Comparison of ENCODE assay signal across 15 mouse cellular contexts in the genomic region with DNA sequence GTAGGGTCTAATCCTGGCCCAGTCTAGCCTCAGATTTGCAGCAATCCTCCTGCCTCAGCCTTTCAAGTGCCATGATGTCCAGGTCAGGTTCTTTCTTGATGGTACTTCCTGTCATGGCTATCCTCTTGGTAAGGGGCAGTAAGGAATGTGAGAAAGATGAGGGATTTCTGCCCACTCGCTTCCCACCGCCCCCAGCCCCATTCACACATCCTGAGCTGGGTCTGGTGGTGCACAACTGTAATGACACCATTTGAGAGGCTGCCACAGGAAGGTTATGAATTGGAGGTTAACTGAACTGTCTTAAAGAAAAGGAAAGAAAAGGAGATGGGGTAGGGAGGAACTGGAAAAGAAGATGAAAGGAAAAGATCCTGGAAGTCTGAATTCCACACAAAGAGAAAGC. TPM values are rescaled to one million over a fixed set of nuclear protein-coding genes. Genes with fewer than 3 reads are reported as not detected.
DNase-seq lines count a peak whose midpoint lies in the region; ATAC-seq and TF ChIP-seq lines count a peak whose summit lies in the region.
"Had no signal": no experiment of that assay in that cellular context is flagged by ENCODE, and none has a peak within 500 bp of the region (broad histone marks: within the 10 kb centered on the region; RNA-seq: fewer than 3 reads in every experiment).

No protein-coding gene starts in this region.

- TF ChIP-seq POLR2A in testis, adult 2 months (IDR thresholded peaks at IDR 0.05; ENCODE audit: control insufficient read depth, low read depth, low read length), result no peak

- no peak for DNase-seq in heart, postnatal 0 days (ENCODE audit: low spot score)
- DNase-seq in testis, postnatal 10 days (ENCODE audit: low spot score), result no peak
- DNase-seq in adrenal gland, adult 2 months, result no peak
- DNase-seq in spleen, postnatal 36 days (ENCODE audit: low spot score in 2 of 2), result no peak
- DNase-seq: cerebellum, adult 11 months; layer of hippocampus, postnatal 36 days; lung, embryonic 14.5 days; right cerebral cortex, postnatal 4 days had no signal

- no peak overlapping the region for H3K9ac ChIP-seq in heart, postnatal 0 days (replicated peaks; ENCODE audit: low read depth, low read length)
- no peak overlapping the region for H3K9ac ChIP-seq in heart, embryonic 12.5 days
- no peak overlapping the region for H3K9ac ChIP-seq in embryonic facial prominence, embryonic 13.5 days
- H3K9ac ChIP-seq: embryonic facial prominence, embryonic 12.5 days; hindbrain, embryonic 12.5 days; intestine, embryonic 15.5 days; lung, embryonic 14.5 days; neural tube, embryonic 12.5 days had no signal

- H3K4me1 ChIP-seq in heart, postnatal 0 days (ENCODE audit: control insufficient read depth, insufficient read depth), result peaks cover 22% of the 10 kb centered on the region; the same call in 1 of the 2 replicates
- peaks cover 39% of the 10 kb centered on the region for H3K4me1 ChIP-seq in heart, embryonic 12.5 days (replicated peaks)
- H3K4me1 ChIP-seq in testis, adult 2 months (ENCODE audit: control insufficient read depth, insufficient read depth, low read length), result no peaks in the 10 kb centered on the region; the same call in 1 of the 2 replicates
- H3K4me1 ChIP-seq in embryonic facial prominence, embryonic 13.5 days, result peaks cover 11% of the 10 kb centered on the region

- TF ChIP-seq EP300 in heart, postnatal 0 days (IDR thresholded peaks at IDR 0.05; ENCODE audit: low read depth), result no peak

- H3K4me3 ChIP-seq in heart, postnatal 0 days (ENCODE audit: low read depth, low read length), result no peak overlapping the region
- no peak overlapping the region for H3K4me3 ChIP-seq in heart, embryonic 12.5 days
- peak overlapping the region; percentile 25; the same call in 1 of the 2 replicates for H3K4me3 ChIP-seq in testis, adult 2 months (ENCODE audit: control insufficient read depth, low read depth, low read length)
- no peak overlapping the region for H3K4me3 ChIP-seq in embryonic facial prominence, embryonic 13.5 days
- H3K4me3 ChIP-seq: embryonic facial prominence, embryonic 12.5 days; hindbrain, embryonic 12.5 days; intestine, embryonic 15.5 days; neural tube, embryonic 12.5 days had no signal

- H3K4me2 ChIP-seq in heart, postnatal 0 days (ENCODE audit: low read depth, low read length), result no peak overlapping the region
- H3K4me2 ChIP-seq in heart, embryonic 12.5 days, result no peak overlapping the region
- no peak overlapping the region for H3K4me2 ChIP-seq in embryonic facial prominence, embryonic 13.5 days
- H3K4me2 ChIP-seq: embryonic facial prominence, embryonic 12.5 days; hindbrain, embryonic 12.5 days; intestine, embryonic 15.5 days; lung, embryonic 14.5 days; neural tube, embryonic 12.5 days had no signal

- no peaks in the 10 kb centered on the region for H3K9me3 ChIP-seq in heart, postnatal 0 days (replicated peaks; ENCODE audit: control insufficient read depth, low read length)
- no peaks in the 10 kb centered on the region for H3K9me3 ChIP-seq in heart, embryonic 12.5 days (replicated peaks)
- no peaks in the 10 kb centered on the region for H3K9me3 ChIP-seq in embryonic facial prominence, embryonic 13.5 days
- H3K9me3 ChIP-seq: embryonic facial prominence, embryonic 12.5 days; hindbrain, embryonic 12.5 days; intestine, embryonic 15.5 days; neural tube, embryonic 12.5 days had no signal

- ATAC-seq in heart, postnatal 0 days (ENCODE audit: insufficient read depth, low read depth), result no peak
- no peak for ATAC-seq in heart, embryonic 12.5 days (ENCODE audit: insufficient number of reproducible peaks, low FRiP score)
- no peak for ATAC-seq in embryonic facial prominence, embryonic 13.5 days (ENCODE audit: insufficient number of reproducible peaks, insufficient read depth, low FRiP score, low TSS enrichment, low read depth)
- ATAC-seq: intestine, embryonic 15.5 days had no signal

- H3K27me3 ChIP-seq in heart, postnatal 0 days (ENCODE audit: control insufficient read depth, insufficient read depth, low read length), result no peaks in the 10 kb centered on the region
- H3K27me3 ChIP-seq in heart, embryonic 12.5 days (replicated peaks), result no peaks in the 10 kb centered on the region
- no peaks in the 10 kb centered on the region for H3K27me3 ChIP-seq in testis, adult 2 months (ENCODE audit: control insufficient read depth, insufficient read depth, low read length)
- H3K27me3 ChIP-seq in embryonic facial prominence, embryonic 13.5 days, result no peaks in the 10 kb centered on the region
- H3K27me3 ChIP-seq: embryonic facial prominence, embryonic 12.5 days; hindbrain, embryonic 12.5 days; intestine, embryonic 15.5 days; neural tube, embryonic 12.5 days had no signal

- WGBS in heart, postnatal 0 days, result 84% methylated on average over 2 of the region's 2 CpGs
- 84% methylated on average over 2 of the region's 2 CpGs for WGBS in heart, embryonic 12.5 days
- WGBS in embryonic facial prominence, embryonic 13.5 days, result 85% methylated on average over 2 of the region's 2 CpGs

- peak overlapping the region; percentile 27 for H3K27ac ChIP-seq in heart, postnatal 0 days (ENCODE audit: low read depth)
- no peak overlapping the region for H3K27ac ChIP-seq in heart, embryonic 12.5 days (ENCODE audit: poor library complexity, severe bottlenecking)
- H3K27ac ChIP-seq in testis, adult 2 months (ENCODE audit: control insufficient read depth, insufficient read depth, low read depth, low read length), result no peak overlapping the region
- peak overlapping the region; percentile 7; the same call in 1 of the 2 replicates for H3K27ac ChIP-seq in embryonic facial prominence, embryonic 13.5 days
- H3K27ac ChIP-seq: embryonic facial prominence, embryonic 12.5 days; hindbrain, embryonic 12.5 days; intestine, embryonic 15.5 days; neural tube, embryonic 12.5 days had no signal

- no peak for TF ChIP-seq CTCF in heart, postnatal 0 days (IDR thresholded peaks at IDR 0.05; ENCODE audit: low read depth)
- TF ChIP-seq CTCF in testis, adult 2 months (IDR thresholded peaks at IDR 0.05; ENCODE audit: control insufficient read depth, insufficient read depth, insufficient replicate concordance, low read depth, low read length), result no peak

- peaks cover 6% of the 10 kb centered on the region for H3K36me3 ChIP-seq in heart, postnatal 0 days (replicated peaks; ENCODE audit: control insufficient read depth, insufficient read depth, low read length)
- no peaks in the 10 kb centered on the region; the same call in 1 of the 2 replicates for H3K36me3 ChIP-seq in heart, embryonic 12.5 days
- H3K36me3 ChIP-seq in testis, adult 2 months (ENCODE audit: control insufficient read depth, insufficient read depth, low read length), result no peaks in the 10 kb centered on the region
- H3K36me3 ChIP-seq in embryonic facial prominence, embryonic 13.5 days, result no peaks in the 10 kb centered on the region
- H3K36me3 ChIP-seq: embryonic facial prominence, embryonic 12.5 days; hindbrain, embryonic 12.5 days; intestine, embryonic 15.5 days; neural tube, embryonic 12.5 days had no signal

RNA-seq across cellular contexts. Expression of gene Tex2, which starts 52.6 kb away (rescaled TPM):
- 23.7 and 37.4 TPM in 2 replicates for total RNA-seq in heart, postnatal 0 days (2014; rRNA removed; ENCODE audit: low replicate concordance)
- 14.0 and 14.5 TPM in 2 replicates for polyA plus RNA-seq in heart, postnatal 0 days (2015; fragmentation: Nextera tagmentation; extraction: Ambion mirVana)
- 19.8 and 20.2 TPM in 2 replicates for polyA plus RNA-seq in heart, embryonic 12.5 days (2016; fragmentation: Nextera tagmentation; extraction: Ambion mirVana)
- polyA plus RNA-seq in testis, adult 2 months (2012; rRNA removed), result 234 and 256 TPM in 2 replicates
- 8.7 and 8.9 TPM in 2 replicates for polyA plus RNA-seq in embryonic facial prominence, embryonic 13.5 days (2015; fragmentation: Nextera tagmentation; extraction: Ambion mirVana)
- total RNA-seq in adrenal gland, adult 2 months (2021), result 10 to 100 TPM; 54.0 to 55.5 TPM
- polyA plus RNA-seq in adrenal gland, adult 2 months (2012; rRNA removed), result 14.0 and 15.8 TPM in 2 replicates

Comparison
In these comparisons a context has a peak if more than half of its experiments do, and no peak if none do; other contexts are left out.
1. H3K27ac ChIP-seq: peak in heart, postnatal 0 days (single experiment) and embryonic facial prominence, embryonic 13.5 days (single experiment); none in heart, embryonic 12.5 days (single experiment) and testis, adult 2 months (single experiment).
2. RNA of gene Tex2, which starts 52.6 kb away (polyA plus RNA-seq): 234 to 256 TPM in testis, adult 2 months; 19.8 to 20.2 TPM in heart, embryonic 12.5 days, 14.0 to 15.8 TPM in adrenal gland, adult 2 months, 14.0 to 14.5 TPM in heart, postnatal 0 days and 8.7 to 8.9 TPM in embryonic facial prominence, embryonic 13.5 days; every median in the first group is over 10 times any median in the second.